In the genomic region with DNA sequence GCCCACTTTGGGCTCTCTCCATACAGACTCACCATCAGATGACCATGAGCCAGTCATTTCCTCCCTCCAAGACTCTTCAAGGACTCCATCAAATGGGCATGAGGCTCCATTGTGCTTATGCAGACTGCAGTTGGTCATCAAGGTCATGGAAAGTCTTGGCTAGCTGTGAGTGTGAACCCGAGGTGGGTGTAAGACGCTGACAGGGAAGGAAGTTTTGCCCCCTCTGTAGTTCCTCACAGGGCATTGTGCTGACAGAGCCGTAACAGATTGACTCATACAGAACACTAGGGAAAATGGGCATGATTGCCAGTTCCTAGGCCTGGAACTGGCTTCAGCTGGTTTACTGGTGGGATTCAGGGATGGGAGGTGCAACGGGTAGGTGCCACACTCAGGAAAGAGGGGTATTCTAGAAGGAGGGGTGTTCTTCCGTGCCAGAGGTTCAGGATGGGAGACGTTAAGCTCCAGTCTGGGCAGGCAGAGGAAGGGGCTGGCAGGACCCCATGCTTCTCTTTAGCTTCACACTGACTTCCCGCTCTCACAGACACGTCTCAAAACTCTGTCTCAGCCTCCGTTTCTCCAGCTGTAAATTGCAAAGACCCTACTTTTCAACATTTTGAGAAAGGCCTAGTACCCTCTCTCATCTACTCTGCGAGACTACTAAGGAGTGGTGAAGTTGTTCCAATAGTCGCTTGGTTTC, we compare ENCODE assay signal across 8 mouse cellular contexts.
DNase-seq lines count a peak whose midpoint lies in the region; ATAC-seq and TF ChIP-seq lines count a peak whose summit lies in the region.

No protein-coding gene starts in this region.

- H3K36me3 ChIP-seq in C2C12 (ENCODE audit: control insufficient read depth, insufficient read depth): no peaks in the 10 kb centered on the region
- no peaks in the 10 kb centered on the region for H3K36me3 ChIP-seq in forebrain, postnatal 0 days (ENCODE audit: insufficient read depth)
- no peaks in the 10 kb centered on the region for H3K36me3 ChIP-seq in liver, postnatal 0 days (replicated peaks; ENCODE audit: insufficient read depth, low read length)

- WGBS in forebrain, postnatal 0 days: 16% methylated on average over 11 of the region's 11 CpGs
- 45% methylated on average over 11 of the region's 11 CpGs for WGBS in liver, postnatal 0 days (ENCODE audit: insufficient replicate concordance)

- peaks cover 14% of the 10 kb centered on the region for H3K4me1 ChIP-seq in forebrain, postnatal 0 days (ENCODE audit: insufficient read depth)
- peaks cover 19% of the 10 kb centered on the region for H3K4me1 ChIP-seq in liver, postnatal 0 days (ENCODE audit: insufficient read depth)

- H3K4me2 ChIP-seq in forebrain, postnatal 0 days (ENCODE audit: low read depth): peak overlapping the region; percentile 88
- peak overlapping the region; percentile 73 for H3K4me2 ChIP-seq in liver, postnatal 0 days (ENCODE audit: low read depth, low read length)

- intact Hi-C loops in gastrocnemius, adult 2 months (cut with DNase I): loop anchor here (2.0 to 5.0 kb wide), 3 partner anchors 66 to 166 kb away; no protein-coding TSS in a partner anchor
- intact Hi-C loops in gastrocnemius, postnatal 36 days (cut with DNase I): loop anchor here (5.0 to 10.0 kb wide), 3 partner anchors 66 to 263 kb away; no protein-coding TSS in a partner anchor

- H3ac ChIP-seq in C2C12 (ENCODE audit: control insufficient read depth, insufficient read length, low read depth): no peak overlapping the region

- no peaks in the 10 kb centered on the region for H3K27me3 ChIP-seq in C2C12 (ENCODE audit: control insufficient read depth, insufficient read depth, insufficient read length)
- no peaks in the 10 kb centered on the region for H3K27me3 ChIP-seq in forebrain, postnatal 0 days (ENCODE audit: insufficient read depth, low read length)
- no peaks in the 10 kb centered on the region for H3K27me3 ChIP-seq in liver, postnatal 0 days (ENCODE audit: insufficient read depth, low read length)

- DNase-seq in gastrocnemius, adult 2 months: peak; percentile 20
- DNase-seq in gastrocnemius, postnatal 36 days: no peak
- DNase-seq in forebrain, postnatal 0 days: no peak
- DNase-seq in liver, postnatal 0 days: no peak
- DNase-seq in frontal cortex, postnatal 14 days (ENCODE audit: low spot score in 2 of 2): no peak
- DNase-seq in MN1 (ENCODE audit: low spot score): no peak
- no peak for DNase-seq in lung, postnatal 36 days

- no peaks in the 10 kb centered on the region for H3K79me2 ChIP-seq in C2C12 (ENCODE audit: control insufficient read depth, insufficient read depth)

- H3K4me3 ChIP-seq in gastrocnemius, adult 2 months: peak overlapping the region; percentile 88
- peak overlapping the region; percentile 41 for H3K4me3 ChIP-seq in C2C12 (ENCODE audit: insufficient read depth, poor library complexity, severe bottlenecking)
- H3K4me3 ChIP-seq in forebrain, postnatal 0 days (ENCODE audit: low read depth, low read length): peak overlapping the region; percentile 52
- H3K4me3 ChIP-seq in liver, postnatal 0 days (ENCODE audit: low read depth, low read length): peak overlapping the region; percentile 57; the same call in 1 of the 2 replicates

- no peaks in the 10 kb centered on the region for H3K9me3 ChIP-seq in forebrain, postnatal 0 days (ENCODE audit: low read length)
- H3K9me3 ChIP-seq in liver, postnatal 0 days (ENCODE audit: low read length): no peaks in the 10 kb centered on the region

- H3K9ac ChIP-seq in forebrain, postnatal 0 days: peak overlapping the region; percentile 67; the same call in 1 of the 2 replicates
- peak overlapping the region; percentile 64 for H3K9ac ChIP-seq in liver, postnatal 0 days (replicated peaks)

- no peak for ATAC-seq in forebrain, postnatal 0 days
- no peak for ATAC-seq in liver, postnatal 0 days

- no peak for TF ChIP-seq EP300 in liver, postnatal 0 days (IDR thresholded peaks at IDR 0.05; ENCODE audit: low read depth)

- peak overlapping the region; percentile 98 for H3K27ac ChIP-seq in gastrocnemius, adult 2 months
- peak overlapping the region; percentile 99 for H3K27ac ChIP-seq in forebrain, postnatal 0 days (ENCODE audit: low read depth, low read length)
- peak overlapping the region; percentile 99 for H3K27ac ChIP-seq in liver, postnatal 0 days (ENCODE audit: low read depth)

- no peaks in the 10 kb centered on the region for H3K79me3 ChIP-seq in C2C12 (ENCODE audit: low read depth)

- TF ChIP-seq CTCF in gastrocnemius, adult 2 months (IDR thresholded peaks at IDR 0.05): no peak
- TF ChIP-seq CTCF in C2C12 (IDR thresholded peaks at IDR 0.05; ENCODE audit: control insufficient read depth, insufficient read depth, insufficient read length): no peak
- no peak for TF ChIP-seq CTCF in forebrain, postnatal 0 days (IDR thresholded peaks at IDR 0.05; ENCODE audit: low read depth)
- no peak for TF ChIP-seq CTCF in liver, postnatal 0 days (IDR thresholded peaks at IDR 0.05; ENCODE audit: low read depth)

TF ChIP-seq in C2C12, 6 proteins besides CTCF, POLR2A, EP300 and RAD21:
- TF ChIP-seq MAX (IDR thresholded peaks at IDR 0.05) (no peak), FOSL1 (IDR thresholded peaks at IDR 0.05; ENCODE audit: insufficient read depth, low read length, poor library complexity, severe bottlenecking) (no peak), MYOG (IDR thresholded peaks at IDR 0.05; ENCODE audit: control insufficient read depth, extremely low read depth, insufficient read length) (no peak), USF1 (IDR thresholded peaks at IDR 0.05; ENCODE audit: low read depth) (no peak), MYOD1 (IDR thresholded peaks at IDR 0.05; ENCODE audit: control insufficient read depth, insufficient read length, low read depth) (no peak), CEBPB (IDR thresholded peaks at IDR 0.05; ENCODE audit: low read depth) (no peak)
